8 mouse cellular contexts compared by ENCODE assay signal in the genomic region with DNA sequence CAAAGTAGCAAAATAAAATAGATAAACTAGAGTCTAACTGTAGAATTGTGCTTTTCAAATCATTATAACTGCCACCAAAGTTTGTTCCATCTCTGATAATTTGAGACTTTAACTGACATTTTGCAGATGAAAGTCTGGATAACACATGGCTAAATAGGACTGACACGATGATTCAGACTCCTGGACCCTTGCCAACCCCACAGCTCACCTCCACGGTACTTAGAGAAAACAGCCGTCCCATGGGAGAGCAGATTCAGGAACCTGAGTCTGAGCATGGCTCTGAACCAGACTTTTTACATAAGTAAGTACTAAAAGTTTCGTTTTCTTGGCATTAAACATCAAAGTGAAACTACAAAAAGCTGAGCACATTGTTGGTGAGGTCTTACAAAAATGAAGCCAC.
DNase-seq lines count a peak whose midpoint lies in the region; ATAC-seq lines count a peak whose summit lies in the region.

No protein-coding gene starts in this region.

- H3K27me3 ChIP-seq in liver, embryonic 12.5 days (replicated peaks): no peaks in the 10 kb centered on the region
- no peaks in the 10 kb centered on the region for H3K27me3 ChIP-seq in midbrain, embryonic 10.5 days (ENCODE audit: low read depth, poor library complexity, severe bottlenecking)

- peak; percentile 11 for DNase-seq in liver
- peak; percentile 65 for DNase-seq in adrenal gland, postnatal 10 days
- peak; percentile 6 to 8 for DNase-seq in heart, adult 9 months (ENCODE audit: low spot score in 2 of 2)
- peak; percentile 44 to 68 for DNase-seq in spleen, postnatal 4 days (ENCODE audit: low spot score in 2 of 2)
- no peak for DNase-seq in midbrain, embryonic 10.5 days (ENCODE audit: low spot score)
- DNase-seq in frontal cortex, postnatal 14 days (ENCODE audit: low spot score in 2 of 2): no peak

- H3K4me2 ChIP-seq in liver, embryonic 12.5 days: no peak overlapping the region

- no peak for ATAC-seq in liver, embryonic 12.5 days
- ATAC-seq in megakaryocyte, adult 5-6 weeks (ENCODE audit: poor library complexity, severe bottlenecking): no peak

- no peaks in the 10 kb centered on the region for H3K4me1 ChIP-seq in liver, embryonic 12.5 days
- no peaks in the 10 kb centered on the region for H3K4me1 ChIP-seq in midbrain, embryonic 10.5 days

- peaks cover 69% of the 10 kb centered on the region for H3K36me3 ChIP-seq in liver, embryonic 12.5 days
- H3K36me3 ChIP-seq in midbrain, embryonic 10.5 days: peaks cover 81% of the 10 kb centered on the region

- H3K4me3 ChIP-seq in liver, embryonic 12.5 days: no peak overlapping the region
- H3K4me3 ChIP-seq in midbrain, embryonic 10.5 days: no peak overlapping the region

- WGBS in liver, embryonic 12.5 days (ENCODE audit: insufficient replicate concordance): 73% methylated on average over 4 of the region's 4 CpGs
- WGBS in midbrain, embryonic 10.5 days: 90% methylated on average over 4 of the region's 4 CpGs

- no peak overlapping the region for H3K9ac ChIP-seq in liver, embryonic 12.5 days

- no peak overlapping the region for H3K27ac ChIP-seq in liver, embryonic 12.5 days
- no peak overlapping the region for H3K27ac ChIP-seq in midbrain, embryonic 10.5 days (replicated peaks)

- no peaks in the 10 kb centered on the region for H3K9me3 ChIP-seq in liver, embryonic 12.5 days (replicated peaks)
- H3K9me3 ChIP-seq in midbrain, embryonic 10.5 days (replicated peaks): no peaks in the 10 kb centered on the region

Comparison
In these comparisons a context has a peak if more than half of its experiments do, and no peak if none do; other contexts are left out.
1. DNase-seq: peak in liver (single experiment), adrenal gland, postnatal 10 days (single experiment), heart, adult 9 months (2 of 2) and spleen, postnatal 4 days (2 of 2); none in midbrain, embryonic 10.5 days (single experiment) and frontal cortex, postnatal 14 days (0 of 2).